Mouse (Mus musculus) lung, embryonic 15.5 days (tissue): Measurements from ENCODE around the gene Arfrp1. TPM values are rescaled to one million over a fixed set of nuclear protein-coding genes. Genes with fewer than 3 reads are reported as not detected.
A peak's percentile ranks its signal among the peaks of the same experiment; 100 is the strongest.

Experiments
- ATAC-seq: fragments of 200-750 bp; cut with Nextera tagmentation; 2 replicates; pipeline ENCODE4 v1.8.0; 2017; ENCODE audit warnings: moderate number of reproducible peaks, borderline replicate concordance; ENCODE audit not compliant: low FRiP score, low TSS enrichment; ENCODE audit errors: extremely low read depth
- H3K27ac ChIP-seq: fragments of 300-500 bp; sonication (generic); 2 replicates; pipeline ENCODE4 v1.5.1; 2015; ENCODE audit warnings: moderate library complexity, mild to moderate bottlenecking, inconsistent platforms
- H3K27me3 ChIP-seq: fragments of 300-500 bp; sonication (generic); 2 replicates; pipeline ENCODE4 v1.6.1; 2015; ENCODE audit warnings: inconsistent platforms
- H3K36me3 ChIP-seq: fragments of 300-500 bp; sonication (generic); 2 replicates; pipeline ENCODE4 v1.6.1; 2015; ENCODE audit warnings: inconsistent platforms
- H3K4me1 ChIP-seq: fragments of 300-500 bp; sonication (generic); 2 replicates; pipeline ENCODE4 v1.6.1; 2015; ENCODE audit warnings: inconsistent platforms
- H3K4me2 ChIP-seq: fragments of 300-500 bp; sonication (generic); 2 replicates; pipeline ENCODE4 v1.6.1; 2015; ENCODE audit warnings: inconsistent platforms, mild to moderate bottlenecking, moderate library complexity
- H3K4me3 ChIP-seq: fragments of 300-500 bp; sonication (generic); 2 replicates; pipeline ENCODE4 v1.5.1; 2015; ENCODE audit warnings: mild to moderate bottlenecking, inconsistent platforms
- H3K9ac ChIP-seq: fragments of 300-500 bp; sonication (generic); 2 replicates; pipeline ENCODE4 v1.6.1; 2015; ENCODE audit warnings: inconsistent platforms
- H3K9me3 ChIP-seq: fragments of 300-500 bp; sonication (generic); 2 replicates; pipeline ENCODE4 v1.6.1; 2016; ENCODE audit warnings: inconsistent platforms
- WGBS: fragments of 180-500 bp; shearing (Covaris S2); methylation state at CpG from one replicate; pipeline ENCODE4 v1.1.7; 2015; 5-methylcytosine and 5-hydroxymethylcytosine counted together
- polyA plus RNA-seq: library from polyadenylated mRNA; unstranded; fragments of >200 nt; fragmentation: Nextera tagmentation; extraction: Ambion mirVana; gene quantifications from 2 replicates; pipeline ENCODE4 v1.2.1, GENCODE M21; 2015

Arfrp1 gene
- polyA plus RNA-seq, 1 experiment from 2014 or later = 66.7 TPM

DNA sequence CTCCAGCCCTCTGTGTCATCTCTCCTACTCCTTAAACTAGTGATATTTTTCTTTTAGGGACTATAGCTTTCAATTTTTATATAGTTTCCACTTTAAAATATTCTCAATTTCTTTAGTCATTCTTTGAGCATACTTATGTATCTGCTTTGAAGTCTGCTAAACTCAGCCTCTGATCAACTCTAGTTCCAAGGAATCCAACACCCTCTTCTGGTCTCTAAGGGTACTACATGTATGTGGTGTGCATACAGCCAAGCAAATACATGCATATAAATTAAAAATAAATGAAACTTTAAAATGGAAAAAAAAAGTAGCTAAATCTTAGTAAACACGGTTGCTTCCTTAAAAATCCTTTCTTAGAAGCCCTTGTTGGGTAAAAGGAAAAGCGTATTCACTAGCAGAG lies 10.6 kb upstream of the Arfrp1 start:
- ATAC-seq = no peak
- no peak overlapping the region for H3K27ac ChIP-seq
- no peaks in the 10 kb centered on the region for H3K9me3 ChIP-seq
- H3K9ac ChIP-seq = no peak overlapping the region
- no peaks in the 10 kb centered on the region for H3K27me3 ChIP-seq
- H3K36me3 ChIP-seq = peaks cover 27% of the 10 kb centered on the region
- no peak overlapping the region for H3K4me2 ChIP-seq
- H3K4me3 ChIP-seq = no peak overlapping the region
- no peaks in the 10 kb centered on the region for H3K4me1 ChIP-seq
- WGBS = 90% methylated on average over 2 of the region's 2 CpGs

DNA sequence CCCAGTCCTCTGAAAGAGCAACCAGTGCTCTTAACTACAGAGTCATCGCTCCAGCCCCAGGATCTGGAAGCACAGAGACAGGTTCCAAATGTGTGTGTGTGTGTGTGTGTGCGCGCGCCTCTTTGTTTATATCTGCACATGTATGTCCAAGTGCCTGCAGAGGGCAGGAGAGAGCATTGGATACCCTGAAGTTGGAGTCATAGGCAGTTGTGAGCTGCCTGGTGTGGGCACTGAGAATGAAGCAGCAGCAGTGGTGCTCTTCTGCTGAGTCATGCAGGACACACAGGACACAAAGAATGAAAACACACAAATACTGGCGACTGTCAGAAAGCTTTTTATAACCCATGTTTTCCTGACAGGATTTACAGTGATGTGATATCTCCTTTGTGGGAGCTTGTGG lies 4.8 kb upstream of the Arfrp1 start:
- Histone ChIP-seq H3K9me3 (no peaks in the 10 kb centered on the region), H3K36me3 (peaks cover 15% of the 10 kb centered on the region), H3K9ac (no peak overlapping the region), H3K4me1 (peaks cover 24% of the 10 kb centered on the region), H3K27me3 (no peaks in the 10 kb centered on the region), H3K27ac (no peak overlapping the region), H3K4me3 (no peak overlapping the region), H3K4me2 (no peak overlapping the region)
- 94% methylated on average over 5 of the region's 5 CpGs for WGBS
- no peak for ATAC-seq

DNA sequence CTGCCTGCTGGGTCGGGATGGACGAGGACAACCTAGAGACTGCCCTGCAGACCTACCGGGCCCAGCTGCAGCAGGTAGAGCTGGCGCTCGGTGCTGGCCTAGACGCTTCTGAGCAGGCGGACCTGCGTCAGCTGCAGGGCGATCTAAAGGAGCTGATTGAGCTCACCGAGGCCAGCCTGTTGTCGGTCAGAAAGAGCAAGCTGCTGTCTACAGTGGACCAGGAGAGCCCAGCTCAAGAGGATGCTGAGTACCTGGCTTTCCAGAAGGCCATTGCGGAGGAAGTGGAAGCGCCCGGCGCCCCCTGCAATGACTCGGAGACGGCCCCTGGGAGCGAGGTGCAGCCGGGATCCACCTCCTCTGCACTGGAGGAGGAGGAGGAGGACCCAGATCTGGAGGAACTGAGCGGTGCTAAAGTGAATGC lies 461 bp upstream of the Arfrp1 start:
- Histone ChIP-seq H3K4me2 (peak overlapping the region; percentile 95), H3K4me3 (peak overlapping the region; percentile 92), H3K4me1 (peaks cover 31% of the 10 kb centered on the region), H3K9ac (peak overlapping the region; percentile 91), H3K36me3 (peaks cover 35% of the 10 kb centered on the region), H3K27me3 (no peaks in the 10 kb centered on the region), H3K27ac (peak overlapping the region; percentile 90), H3K9me3 (no peaks in the 10 kb centered on the region)
- peak; percentile 66 for ATAC-seq
- 1% methylated on average over 20 of the region's 20 CpGs for WGBS

DNA sequence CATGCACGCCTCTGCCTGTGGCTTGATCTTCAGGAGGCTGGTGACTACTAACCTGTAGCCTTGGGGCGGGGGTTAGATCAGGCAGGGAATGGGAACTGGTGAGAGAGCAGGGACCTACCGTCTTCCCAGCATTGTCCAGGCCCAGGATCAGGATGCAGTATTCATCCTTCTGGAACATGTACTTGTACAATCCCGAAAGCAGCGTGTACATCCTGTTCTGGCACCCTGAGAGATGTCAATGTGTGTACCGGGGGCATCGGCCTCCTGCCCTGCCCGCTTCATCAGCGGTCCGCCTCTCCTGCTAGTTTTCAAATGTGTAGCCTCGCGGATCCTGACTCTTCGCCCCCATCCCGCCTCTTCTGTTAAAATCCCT lies 731 bp downstream of the Arfrp1 start:
- peaks cover 35% of the 10 kb centered on the region for H3K36me3 ChIP-seq
- peak overlapping the region; percentile 90 for H3K27ac ChIP-seq
- H3K9me3 ChIP-seq = no peaks in the 10 kb centered on the region
- no peaks in the 10 kb centered on the region for H3K27me3 ChIP-seq
- ATAC-seq = peak; percentile 2; the same call in 1 of the 2 replicates
- H3K4me1 ChIP-seq = peaks cover 31% of the 10 kb centered on the region
- peak overlapping the region; percentile 92 for H3K4me3 ChIP-seq
- peak overlapping the region; percentile 95 for H3K4me2 ChIP-seq
- 8% methylated on average over 14 of the region's 14 CpGs for WGBS
- peak overlapping the region; percentile 91 for H3K9ac ChIP-seq

DNA sequence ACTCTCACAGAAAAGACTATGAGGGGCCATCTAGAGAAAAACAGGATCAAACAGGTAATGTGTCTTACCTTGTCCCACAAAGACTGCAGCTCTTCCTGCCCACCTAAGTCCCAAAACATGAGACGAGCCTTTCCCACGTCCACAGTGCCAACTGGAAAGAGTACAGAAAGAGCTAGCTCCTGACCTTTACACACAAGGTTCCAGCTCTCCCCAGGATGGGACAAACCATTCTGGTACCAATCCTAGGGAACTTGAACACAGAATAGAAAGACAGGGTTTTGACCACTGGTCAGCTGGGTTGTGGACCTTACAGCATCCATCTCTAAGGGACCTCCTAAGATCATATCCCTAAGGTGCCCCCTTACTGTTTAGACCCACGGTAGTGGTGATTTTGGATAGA lies 1.3 kb downstream of the Arfrp1 start:
- Histone ChIP-seq H3K27ac (no peak overlapping the region), H3K9me3 (no peaks in the 10 kb centered on the region), H3K27me3 (no peaks in the 10 kb centered on the region), H3K4me2 (peak overlapping the region; percentile 95), H3K4me1 (peaks cover 31% of the 10 kb centered on the region), H3K36me3 (peaks cover 37% of the 10 kb centered on the region), H3K4me3 (peak overlapping the region; percentile 92), H3K9ac (peak overlapping the region; percentile 91)
- whole genome bisulfite sequencing = 75% methylated on average over 3 of the region's 3 CpGs
- ATAC-seq = no peak

DNA sequence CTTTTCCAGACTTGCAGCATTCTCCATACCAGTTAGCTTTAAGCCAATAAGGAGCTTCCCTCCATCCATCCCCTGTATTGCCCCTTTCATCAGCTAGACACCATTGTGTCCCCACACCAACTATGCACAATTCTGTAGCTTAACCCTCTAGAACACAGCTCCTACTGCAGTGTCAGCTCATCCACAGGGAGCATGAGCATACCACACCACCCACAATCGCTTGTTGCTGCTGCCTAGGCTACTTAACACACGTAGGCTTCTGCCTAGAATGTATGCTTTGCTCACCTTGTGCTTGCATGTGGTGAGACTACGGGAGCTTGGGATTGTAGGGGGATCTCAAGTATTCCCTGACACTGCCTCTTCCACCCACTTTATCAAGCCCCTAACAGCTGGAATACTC lies 8.4 kb downstream of the Arfrp1 start:
- ATAC-seq = no peak
- peaks cover 91% of the 10 kb centered on the region for H3K36me3 ChIP-seq

DNA sequence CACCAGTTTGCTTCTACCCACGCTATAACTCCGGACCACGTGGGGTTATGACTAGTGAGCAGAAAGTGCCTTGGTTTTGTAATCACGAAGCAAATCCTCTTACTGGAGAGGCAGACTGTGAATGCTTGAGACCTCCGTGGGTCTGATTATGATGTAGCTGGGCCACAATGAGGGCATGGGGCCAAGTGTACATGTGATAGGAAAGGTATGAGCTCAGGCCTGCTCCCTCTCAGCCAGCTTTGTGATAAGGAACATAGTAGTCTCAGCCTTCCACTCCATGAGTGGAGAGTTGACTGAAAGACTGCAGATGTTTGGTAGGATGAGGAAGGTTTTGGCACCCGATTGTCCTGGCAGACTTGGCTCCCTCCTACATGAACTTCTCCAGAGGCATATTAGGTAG lies 22.4 kb downstream of the Arfrp1 start:
- H3K4me2 ChIP-seq = no peak overlapping the region
- no peaks in the 10 kb centered on the region for H3K4me1 ChIP-seq
- no peak overlapping the region for H3K27ac ChIP-seq
- H3K9ac ChIP-seq = no peak overlapping the region
- WGBS = 89% methylated on average over 6 of the region's 6 CpGs
- no peaks in the 10 kb centered on the region for H3K27me3 ChIP-seq
- no peak for ATAC-seq
- no peak overlapping the region for H3K4me3 ChIP-seq
- H3K36me3 ChIP-seq = peaks cover 67% of the 10 kb centered on the region
- H3K9me3 ChIP-seq = no peaks in the 10 kb centered on the region

More for the DNA sequence above, 8.4 kb downstream of the Arfrp1 start:
- Histone ChIP-seq H3K9ac (no peak overlapping the region), H3K4me3 (no peak overlapping the region), H3K27me3 (no peaks in the 10 kb centered on the region), H3K27ac (no peak overlapping the region), H3K9me3 (no peaks in the 10 kb centered on the region), H3K4me1 (no peaks in the 10 kb centered on the region), H3K4me2 (no peak overlapping the region)
- WGBS = 72% methylated on average over 3 of the region's 3 CpGs

DNA sequence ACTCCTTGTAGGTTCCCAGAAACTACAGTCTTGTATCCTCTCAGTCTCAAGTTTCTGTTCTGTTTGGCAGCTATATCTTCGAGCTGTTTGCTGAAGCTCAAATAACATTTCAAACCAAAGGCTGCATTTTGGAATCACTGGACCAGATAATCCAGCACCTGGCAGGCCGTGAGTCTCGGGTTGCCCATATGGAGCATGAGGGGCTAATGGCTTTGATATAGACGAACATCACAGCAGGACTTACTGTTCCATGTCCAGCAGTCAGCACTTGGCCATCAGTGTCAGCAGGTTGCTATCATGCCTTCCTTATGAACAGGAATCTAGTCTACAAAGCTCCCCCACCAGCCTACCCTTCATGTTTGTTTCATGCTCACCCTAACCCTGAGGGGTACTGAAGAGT lies 24.8 kb downstream of the Arfrp1 start:
- Histone ChIP-seq H3K4me1 (no peaks in the 10 kb centered on the region), H3K4me2 (no peak overlapping the region), H3K27me3 (no peaks in the 10 kb centered on the region), H3K36me3 (peaks cover 69% of the 10 kb centered on the region), H3K9ac (no peak overlapping the region), H3K9me3 (no peaks in the 10 kb centered on the region), H3K27ac (no peak overlapping the region), H3K4me3 (no peak overlapping the region)
- 79% methylated on average over 4 of the region's 4 CpGs for WGBS
- ATAC-seq = no peak

DNA sequence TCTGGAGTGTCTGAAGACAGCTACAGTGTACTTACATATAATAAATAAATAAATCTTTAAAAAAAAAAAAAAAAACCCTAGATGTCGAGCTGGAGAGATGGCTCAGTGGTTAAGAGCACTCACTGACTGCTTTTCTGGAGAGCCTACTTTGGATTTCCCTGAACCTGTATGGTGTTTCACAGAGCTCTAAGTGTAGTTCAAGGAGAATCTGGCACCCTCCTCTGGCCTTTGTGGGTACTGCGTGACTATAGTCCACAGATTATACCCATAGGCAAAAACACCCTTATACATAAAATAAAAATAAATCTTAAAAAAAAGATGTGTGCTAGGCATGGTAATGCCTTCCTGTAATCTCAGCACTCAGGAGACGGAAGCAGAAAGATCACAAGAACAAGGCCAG lies 31.2 kb downstream of the Arfrp1 start:
- 53% methylated on average over 3 of the region's 3 CpGs for WGBS
- no peak overlapping the region for H3K9ac ChIP-seq
- no peak overlapping the region for H3K27ac ChIP-seq
- H3K4me2 ChIP-seq = no peak overlapping the region
- H3K4me1 ChIP-seq = no peaks in the 10 kb centered on the region
- no peak for ATAC-seq
- no peaks in the 10 kb centered on the region for H3K27me3 ChIP-seq
- peaks cover 68% of the 10 kb centered on the region for H3K36me3 ChIP-seq
- no peaks in the 10 kb centered on the region for H3K9me3 ChIP-seq
- H3K4me3 ChIP-seq = no peak overlapping the region

DNA sequence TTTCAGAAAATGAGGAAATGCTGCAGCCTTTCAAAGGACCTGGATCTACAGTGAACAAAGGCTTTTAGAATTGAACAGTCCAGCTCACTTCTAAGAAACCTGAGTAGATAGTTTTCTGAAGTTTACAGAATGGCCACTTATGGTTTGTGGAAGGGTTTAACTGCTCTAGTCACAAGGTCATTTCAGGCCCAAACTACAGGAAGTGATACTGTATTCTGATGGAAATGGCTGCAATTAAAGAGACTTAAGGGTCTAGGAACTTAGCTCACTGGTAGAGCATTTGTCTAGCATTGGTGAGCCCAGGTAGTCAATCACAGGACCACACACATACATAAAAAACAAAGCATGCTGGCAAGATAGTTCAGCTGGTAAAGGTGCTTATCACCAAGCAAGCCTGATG lies 32.7 kb downstream of the Arfrp1 start:
- Histone ChIP-seq H3K9me3 (no peaks in the 10 kb centered on the region), H3K9ac (no peak overlapping the region), H3K4me2 (no peak overlapping the region), H3K4me3 (no peak overlapping the region), H3K27me3 (no peaks in the 10 kb centered on the region), H3K36me3 (peaks cover 74% of the 10 kb centered on the region), H3K27ac (no peak overlapping the region), H3K4me1 (no peaks in the 10 kb centered on the region)
- ATAC-seq = no peak

DNA sequence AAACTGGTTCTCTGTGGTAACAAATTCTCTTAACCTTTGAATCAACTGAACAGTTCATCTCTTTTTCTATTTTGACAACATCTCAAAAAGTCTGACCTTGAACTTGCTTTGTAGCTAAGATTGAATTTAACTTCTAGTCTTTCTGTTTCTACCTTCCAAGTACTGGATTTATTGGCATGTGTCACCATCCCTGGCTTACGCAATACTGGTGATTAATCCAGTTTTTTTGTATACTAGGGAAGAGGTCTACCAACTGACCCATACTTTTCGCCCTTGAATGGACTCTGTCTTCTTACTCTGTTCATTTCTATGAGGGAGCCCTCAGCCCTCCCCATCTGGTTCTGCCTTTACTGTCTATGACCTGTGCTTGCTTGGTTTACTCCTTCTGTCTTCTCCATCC lies 39.1 kb downstream of the Arfrp1 start:
- H3K4me3 ChIP-seq = no peak overlapping the region
- no peak overlapping the region for H3K27ac ChIP-seq
- no peaks in the 10 kb centered on the region for H3K9me3 ChIP-seq
- H3K9ac ChIP-seq = no peak overlapping the region
- no peaks in the 10 kb centered on the region for H3K27me3 ChIP-seq
- ATAC-seq = no peak
- no peak overlapping the region for H3K4me2 ChIP-seq
- H3K4me1 ChIP-seq = no peaks in the 10 kb centered on the region
- peaks cover 71% of the 10 kb centered on the region for H3K36me3 ChIP-seq
- 94% methylated on average over 2 of the region's 2 CpGs for WGBS

DNA sequence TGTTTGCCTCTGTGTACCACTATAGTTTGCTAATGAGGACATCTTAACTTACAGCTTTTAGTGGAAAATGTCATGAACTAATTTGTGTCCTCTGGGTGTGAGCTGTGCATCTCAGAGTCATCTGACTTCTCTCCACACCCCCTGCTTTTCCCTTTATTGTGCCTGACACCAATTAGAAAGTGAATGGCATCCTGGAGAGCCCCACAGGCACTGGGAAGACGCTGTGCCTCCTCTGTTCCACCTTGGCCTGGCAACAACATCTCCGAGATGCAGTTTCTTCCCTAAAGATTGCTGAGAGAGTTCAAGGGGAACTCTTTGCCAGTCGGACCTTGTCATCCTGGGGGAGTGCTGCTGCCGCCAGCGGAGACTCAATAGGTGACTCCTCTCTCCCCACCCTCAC lies 43.1 kb downstream of the Arfrp1 start:
- ATAC-seq = no peak
- Histone ChIP-seq H3K27me3 (no peaks in the 10 kb centered on the region; the same call in 1 of the 2 replicates), H3K27ac (no peak overlapping the region), H3K4me2 (no peak overlapping the region), H3K4me1 (peaks cover 11% of the 10 kb centered on the region), H3K4me3 (no peak overlapping the region), H3K36me3 (peaks cover 43% of the 10 kb centered on the region), H3K9ac (no peak overlapping the region), H3K9me3 (no peaks in the 10 kb centered on the region)
- 74% methylated on average over 5 of the region's 5 CpGs for WGBS

DNA sequence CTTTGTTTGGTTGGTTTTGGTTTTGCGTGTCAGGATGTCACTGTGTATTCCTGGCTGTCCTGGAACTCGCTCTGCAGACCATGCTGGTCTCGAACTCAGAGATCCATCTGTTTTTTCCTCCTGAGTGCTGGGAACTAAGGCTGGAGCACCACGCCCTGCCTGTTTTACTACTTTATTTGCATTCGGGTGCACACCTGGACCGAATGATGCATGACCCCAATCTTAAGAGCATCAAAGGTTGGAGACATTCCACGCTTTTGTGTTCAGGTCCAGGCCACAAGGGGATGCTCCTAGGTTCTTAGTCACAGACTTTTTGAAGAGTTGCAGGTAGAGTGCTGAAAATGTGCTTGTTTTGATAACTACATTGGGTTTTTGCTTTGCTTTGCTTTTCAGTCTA lies 45.1 kb downstream of the Arfrp1 start:
- Histone ChIP-seq H3K27me3 (peaks cover 14% of the 10 kb centered on the region), H3K36me3 (peaks cover 30% of the 10 kb centered on the region), H3K9ac (peak overlapping the region; percentile 61), H3K4me3 (peak overlapping the region; percentile 71), H3K27ac (peak overlapping the region; percentile 85), H3K4me2 (peak overlapping the region; percentile 84), H3K4me1 (peaks cover 11% of the 10 kb centered on the region), H3K9me3 (no peaks in the 10 kb centered on the region)
- 9% methylated on average over 7 of the region's 7 CpGs for WGBS
- ATAC-seq = peak; percentile 16; the same call in 1 of the 2 replicates
